ENCODE assay signal across 12 mouse cellular contexts in genomic region chr1:87906361-87906956, GRCm38 (mm10). TPM values are rescaled to one million over a fixed set of nuclear protein-coding genes. Genes with fewer than 3 reads are reported as not detected.
A peak's percentile ranks its signal among the peaks of the same experiment; 100 is the strongest.
DNase-seq lines count a peak whose midpoint lies in the region; ATAC-seq and TF ChIP-seq lines count a peak whose summit lies in the region.
"Had no signal": no experiment of that assay in that cellular context is flagged by ENCODE, and none has a peak within 500 bp of the region (broad histone marks: within the 10 kb centered on the region; RNA-seq: fewer than 3 reads in every experiment).

No protein-coding gene starts in this region.

- WGBS in heart, adult 2 months: 65% methylated on average over 5 of the region's 5 CpGs
- 74% methylated on average over 5 of the region's 5 CpGs for WGBS in lung, postnatal 0 days
- WGBS in midbrain, embryonic 11.5 days: 89% methylated on average over 5 of the region's 5 CpGs

- H3K9ac ChIP-seq in heart, adult 2 months (ENCODE audit: low read depth, low read length): no peak overlapping the region
- no peak overlapping the region for H3K9ac ChIP-seq in lung, postnatal 0 days (replicated peaks; ENCODE audit: low read depth)
- no peak overlapping the region for H3K9ac ChIP-seq in midbrain, embryonic 11.5 days (ENCODE audit: low read length)
- H3K9ac ChIP-seq: neural tube, embryonic 13.5 days had no signal

- no peak for TF ChIP-seq POLR2A in heart, adult 2 months (IDR thresholded peaks at IDR 0.05; ENCODE audit: insufficient read depth, low read depth, low read length)

- no peaks in the 10 kb centered on the region for H3K27me3 ChIP-seq in heart, adult 2 months (ENCODE audit: control insufficient read depth, insufficient read depth, low read length)
- no peaks in the 10 kb centered on the region for H3K27me3 ChIP-seq in lung, postnatal 0 days (replicated peaks; ENCODE audit: insufficient read depth, low read length)
- no peaks in the 10 kb centered on the region for H3K27me3 ChIP-seq in midbrain, embryonic 11.5 days (ENCODE audit: control insufficient read depth, insufficient read depth, low read length)
- H3K27me3 ChIP-seq: neural tube, embryonic 13.5 days had no signal

- TF ChIP-seq CTCF in heart, adult 2 months (IDR thresholded peaks at IDR 0.05): peak; percentile 70
- peak; percentile 49 for TF ChIP-seq CTCF in lung, postnatal 0 days (IDR thresholded peaks at IDR 0.05)

- H3K9me3 ChIP-seq in lung, postnatal 0 days (ENCODE audit: low read length): no peaks in the 10 kb centered on the region
- H3K9me3 ChIP-seq in midbrain, embryonic 11.5 days (ENCODE audit: control insufficient read depth, low read length): no peaks in the 10 kb centered on the region
- H3K9me3 ChIP-seq: G1E; neural tube, embryonic 13.5 days had no signal

- no peak overlapping the region for H3K4me3 ChIP-seq in heart, adult 2 months
- no peak overlapping the region for H3K4me3 ChIP-seq in lung, postnatal 0 days (ENCODE audit: low read depth, low read length)
- no peak overlapping the region for H3K4me3 ChIP-seq in midbrain, embryonic 11.5 days (ENCODE audit: low read depth, low read length)
- H3K4me3 ChIP-seq: neural tube, embryonic 13.5 days had no signal

- peaks cover 1% of the 10 kb centered on the region for H3K79me2 ChIP-seq in heart, adult 2 months (replicated peaks; ENCODE audit: control insufficient read depth, insufficient read depth, low read length)

- DNase-seq in heart, adult 2 months: peak in 1 of 2 experiments; percentile 34
- no peak for DNase-seq in heart, postnatal 25 days (ENCODE audit: low spot score)
- DNase-seq in CD4-positive, CD25-positive, alpha-beta regulatory T cell, adult 2 months (ENCODE audit: low read depth, low spot score): peak; percentile 68
- DNase-seq in lung, postnatal 0 days (ENCODE audit: low spot score): no peak
- no peak for DNase-seq in midbrain, embryonic 11.5 days (ENCODE audit: low spot score, missing footprints)
- DNase-seq in Muller cell, postnatal 12 days (ENCODE audit: inconsistent ontology term): no peak
- no peak for DNase-seq in left cerebral cortex, postnatal 4 days
- DNase-seq: cerebellum, postnatal 10 days had no signal

- H3K4me1 ChIP-seq in heart, adult 2 months (ENCODE audit: control insufficient read depth, insufficient read depth, low read length): peaks cover 15% of the 10 kb centered on the region
- H3K4me1 ChIP-seq in lung, postnatal 0 days (ENCODE audit: insufficient read depth, low read depth, low read length): peaks cover 7% of the 10 kb centered on the region; the same call in 1 of the 2 replicates
- H3K4me1 ChIP-seq in midbrain, embryonic 11.5 days (ENCODE audit: control insufficient read depth, insufficient read depth, low read length): no peaks in the 10 kb centered on the region
- H3K4me1 ChIP-seq: neural tube, embryonic 13.5 days had no signal

- no peak overlapping the region for H3K27ac ChIP-seq in heart, adult 2 months
- H3K27ac ChIP-seq in lung, postnatal 0 days (ENCODE audit: low read length): no peak overlapping the region
- H3K27ac ChIP-seq in midbrain, embryonic 11.5 days (ENCODE audit: low read depth, low read length): no peak overlapping the region
- H3K27ac ChIP-seq: neural tube, embryonic 13.5 days had no signal

- intact Hi-C loops in heart, adult 2 months (cut with DNase I): no loop called here
- intact Hi-C loops in heart, postnatal 25 days (cut with DNase I): no loop called here
- intact Hi-C loops in left cerebral cortex, postnatal 4 days (cut with DNase I): no loop called here

- peak; percentile 76 for ATAC-seq in erythroblast, adult 5-6 weeks (replicated peaks; ENCODE audit: low FRiP score, poor library complexity, severe bottlenecking)
- 0 out of 2 replicates have a peak, but pooled peaks have one; percentile 26 for ATAC-seq in lung, postnatal 0 days
- no peak for ATAC-seq in midbrain, embryonic 11.5 days (ENCODE audit: low FRiP score)
- ATAC-seq: forebrain, embryonic 16.5 days had no signal

- no peak; the same call in 1 of the 2 replicates for TF ChIP-seq EP300 in heart, adult 2 months (IDR thresholded peaks at IDR 0.05; ENCODE audit: insufficient read depth, low read depth, low read length)
- TF ChIP-seq EP300 in lung, postnatal 0 days (IDR thresholded peaks at IDR 0.05): no peak

- H3K36me3 ChIP-seq in heart, adult 2 months (ENCODE audit: control insufficient read depth, insufficient read depth, low read length): peaks cover 22% of the 10 kb centered on the region
- H3K36me3 ChIP-seq in lung, postnatal 0 days (ENCODE audit: insufficient read depth, low read length): no peaks in the 10 kb centered on the region
- no peaks in the 10 kb centered on the region for H3K36me3 ChIP-seq in midbrain, embryonic 11.5 days (ENCODE audit: control insufficient read depth, insufficient read depth, low read length)

- no peak overlapping the region for H3K4me2 ChIP-seq in lung, postnatal 0 days (replicated peaks; ENCODE audit: low read depth, low read length)
- H3K4me2 ChIP-seq in midbrain, embryonic 11.5 days: no peak overlapping the region
- H3K4me2 ChIP-seq: neural tube, embryonic 13.5 days had no signal

RNA-seq across cellular contexts. Expression of gene Dgkd, which starts 53.4 kb away (rescaled TPM):
- total RNA-seq in heart, adult 2 months (2021): 10 to 100 TPM; 40.8 to 47.3 TPM
- 23.5 and 34.7 TPM in 2 replicates for polyA plus RNA-seq in heart, adult 2 months (2012; rRNA removed)
- total RNA-seq in heart, postnatal 25 days (2021): 10 to 100 TPM; 56.5 to 56.7 TPM
- total RNA-seq in erythroblast, adult 5-6 weeks (2015; ENCODE audit: low replicate concordance): 11.9 and 12.1 TPM in 2 replicates
- total RNA-seq in erythroblast, adult 5-6 weeks (2017; ENCODE audit: low replicate concordance): 10.2 and 26.8 TPM in 2 replicates
- polyA plus RNA-seq in lung, postnatal 0 days (2015; fragmentation: Nextera tagmentation; extraction: Ambion mirVana): 24.3 and 25.5 TPM in 2 replicates
- 34.1 and 35.3 TPM in 2 replicates for polyA plus RNA-seq in midbrain, embryonic 11.5 days (2014; fragmentation: Nextera tagmentation; extraction: Ambion mirVana)
- total RNA-seq in left cerebral cortex, postnatal 4 days (2021): 100 to 1,000 TPM; 132 to 138 TPM
